ENCODE assay signal across 9 mouse cellular contexts in the genomic region with DNA sequence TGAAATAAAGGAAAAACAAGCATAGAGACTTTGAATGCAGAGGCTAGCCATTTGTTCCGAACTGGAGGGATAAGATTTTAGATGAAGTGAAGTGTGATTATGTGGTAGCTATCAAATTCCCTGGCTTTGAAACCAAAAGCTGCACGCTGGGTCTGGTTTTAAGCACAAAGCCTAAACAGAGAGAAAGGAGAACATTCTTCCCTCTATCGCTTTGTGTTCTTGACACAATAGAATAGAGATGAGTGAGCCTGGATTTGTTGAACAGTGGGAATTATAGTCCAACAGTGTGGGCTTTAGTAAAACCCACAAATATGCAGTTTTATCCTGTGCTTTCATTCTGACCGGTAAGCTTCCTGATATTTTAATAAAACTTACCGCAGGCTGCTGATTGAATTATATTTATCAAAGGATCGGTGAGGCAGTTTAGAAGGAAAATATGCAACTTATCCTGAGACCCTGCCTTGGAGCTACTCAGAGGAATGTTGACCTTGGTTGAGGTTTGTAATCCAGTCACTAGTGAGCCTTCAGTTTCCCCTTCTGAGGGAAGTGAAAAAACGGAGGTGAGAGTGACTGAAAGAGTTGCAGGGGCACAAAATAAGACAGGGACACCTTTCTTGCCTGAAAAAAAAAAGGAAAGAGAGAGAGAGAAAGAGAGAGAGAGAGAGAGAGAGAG.
DNase-seq lines count a peak whose midpoint lies in the region; ATAC-seq lines count a peak whose summit lies in the region.
"Had no signal": no experiment of that assay in that cellular context is flagged by ENCODE, and none has a peak within 500 bp of the region (broad histone marks: within the 10 kb centered on the region; RNA-seq: fewer than 3 reads in every experiment).

No protein-coding gene starts in this region.

- no peak overlapping the region for H3K27ac ChIP-seq in heart, embryonic 10.5 days
- H3K27ac ChIP-seq in midbrain, embryonic 11.5 days (ENCODE audit: low read depth, low read length): peak overlapping the region; percentile 67

- H3K9me3 ChIP-seq in heart, embryonic 10.5 days: no peaks in the 10 kb centered on the region
- no peaks in the 10 kb centered on the region for H3K9me3 ChIP-seq in midbrain, embryonic 11.5 days (ENCODE audit: control insufficient read depth, low read length)

- no peaks in the 10 kb centered on the region for H3K4me1 ChIP-seq in heart, embryonic 10.5 days
- peaks cover 15% of the 10 kb centered on the region for H3K4me1 ChIP-seq in midbrain, embryonic 11.5 days (ENCODE audit: control insufficient read depth, insufficient read depth, low read length)

- H3K27me3 ChIP-seq in heart, embryonic 10.5 days (ENCODE audit: insufficient read depth, poor library complexity, severe bottlenecking): 0 out of 2 replicates have a peak, but pooled peaks cover 3% of the 10 kb centered on the region
- peaks cover 3% of the 10 kb centered on the region; the same call in 1 of the 2 replicates for H3K27me3 ChIP-seq in midbrain, embryonic 11.5 days (ENCODE audit: control insufficient read depth, insufficient read depth, low read length)

- H3K9ac ChIP-seq in midbrain, embryonic 11.5 days (ENCODE audit: low read length): peak overlapping the region; percentile 26; the same call in 1 of the 2 replicates

- 53% methylated on average over 7 of the region's 7 CpGs for WGBS in heart, embryonic 10.5 days
- 4% methylated on average over 7 of the region's 7 CpGs for WGBS in midbrain, embryonic 11.5 days

- peak; percentile 55 for ATAC-seq in midbrain, embryonic 11.5 days (ENCODE audit: low FRiP score)
- ATAC-seq in erythroblast, adult 5-6 weeks (replicated peaks; ENCODE audit: low FRiP score, poor library complexity, severe bottlenecking): no peak

- H3K36me3 ChIP-seq in heart, embryonic 10.5 days: no peaks in the 10 kb centered on the region
- H3K36me3 ChIP-seq in midbrain, embryonic 11.5 days (ENCODE audit: control insufficient read depth, insufficient read depth, low read length): no peaks in the 10 kb centered on the region

- peak overlapping the region; percentile 39 for H3K4me3 ChIP-seq in heart, embryonic 10.5 days
- H3K4me3 ChIP-seq in midbrain, embryonic 11.5 days (ENCODE audit: low read depth, low read length): peak overlapping the region; percentile 13; the same call in 1 of the 2 replicates

- DNase-seq in heart, embryonic 10.5 days (ENCODE audit: low spot score): no peak
- no peak for DNase-seq in heart, adult 9 months (ENCODE audit: low spot score in 2 of 2)
- DNase-seq in R1 (ENCODE audit: low read depth, low spot score): peak; percentile 9
- peak; percentile 8 for DNase-seq in forelimb bud, embryonic 11.5 days (ENCODE audit: low read depth, low spot score)
- peak; percentile 93 for DNase-seq in midbrain, embryonic 11.5 days (ENCODE audit: low spot score, missing footprints)
- DNase-seq in urinary bladder, postnatal 4 days (ENCODE audit: low spot score in 2 of 2): no peak
- DNase-seq in frontal cortex, postnatal 10 days (ENCODE audit: low spot score in 2 of 2): no peak
- DNase-seq: thymus, postnatal 25 days had no signal

- peak overlapping the region; percentile 42 for H3K4me2 ChIP-seq in midbrain, embryonic 11.5 days

Comparison
In these comparisons a context has a peak if more than half of its experiments do, and no peak if none do; other contexts are left out.
1. DNase-seq: peak in R1 (single experiment), forelimb bud, embryonic 11.5 days (single experiment) and midbrain, embryonic 11.5 days (single experiment); none in heart, embryonic 10.5 days (single experiment), heart, adult 9 months (0 of 2), urinary bladder, postnatal 4 days (0 of 2) and frontal cortex, postnatal 10 days (0 of 2).